Mouse (Mus musculus) urinary bladder, postnatal 4 days (tissue): ENCODE data around the gene Pigt.
A peak's percentile ranks its signal among the peaks of the same experiment; 100 is the strongest.

Experiments used
- DNase-seq, 2 experiments: peaks; one replicate each; pipeline ENCODE4 v3.0.0; 2021 to 2022; ENCODE audit warnings: low spot score in 2 of 2

Gene Pigt

DNA sequence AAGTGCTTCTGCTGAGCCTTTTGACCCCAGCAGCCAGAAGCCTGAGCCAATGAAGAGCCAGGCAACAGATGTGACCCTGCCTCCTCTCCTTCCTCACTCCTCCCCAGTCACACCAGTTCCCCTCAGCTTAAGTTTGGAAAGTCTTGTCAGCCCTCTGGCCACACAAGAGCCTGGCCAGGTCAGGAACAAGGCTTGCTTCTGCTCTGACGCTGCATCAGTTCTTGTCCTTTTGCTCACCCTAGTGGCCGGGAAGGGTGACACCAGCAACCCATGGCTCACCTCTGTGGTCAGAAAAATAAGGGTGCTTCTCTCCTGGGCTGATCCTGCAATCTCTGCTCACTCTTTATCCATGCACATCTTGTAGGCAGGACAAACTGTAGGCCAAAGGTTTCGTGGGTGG, 23.5 kb downstream of the Pigt start:
- peak in 1 of 2 experiments; percentile 46 for DNase-seq

DNA sequence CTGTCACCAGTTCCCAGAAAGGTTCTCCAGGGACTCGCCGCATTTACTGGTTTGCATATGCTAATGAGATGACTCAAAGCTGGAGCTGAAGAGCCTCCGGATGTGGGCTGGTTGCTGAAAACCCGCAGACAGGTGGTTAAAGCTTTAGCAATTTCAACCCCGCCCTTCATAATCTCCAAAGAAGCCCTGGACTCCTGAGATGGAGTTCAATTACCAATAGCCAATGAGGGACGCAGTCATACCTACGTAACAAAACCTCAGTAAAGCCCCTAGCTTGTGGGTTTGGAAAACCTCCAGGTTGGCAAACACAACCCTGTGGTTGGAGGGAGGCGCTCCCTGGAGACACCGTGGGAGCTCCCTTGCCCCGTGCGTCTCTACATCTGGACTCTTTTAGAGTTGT, 24.5 kb downstream of the Pigt start:
- DNase-seq, result no peak

DNA sequence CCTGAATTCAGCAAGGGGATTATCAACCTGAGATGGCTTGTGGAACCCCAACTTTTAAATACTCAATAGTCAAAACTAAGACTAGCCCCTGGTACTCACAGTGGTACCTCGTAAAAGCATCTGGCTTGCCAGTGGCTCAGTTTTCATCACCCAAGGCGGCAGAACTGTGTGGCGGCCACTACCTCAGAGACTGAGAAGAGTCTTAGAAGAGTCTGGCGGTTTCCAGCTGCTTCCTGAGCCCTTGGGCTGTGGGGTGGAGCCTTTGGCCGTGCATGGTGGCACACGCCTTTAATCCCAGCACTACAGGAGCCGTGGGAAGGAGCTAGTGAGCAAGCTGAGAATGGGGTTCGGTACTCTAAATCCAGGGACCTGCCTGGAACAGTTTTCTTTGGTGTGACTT, 25.0 kb downstream of the Pigt start:
- no peak for DNase-seq

DNA sequence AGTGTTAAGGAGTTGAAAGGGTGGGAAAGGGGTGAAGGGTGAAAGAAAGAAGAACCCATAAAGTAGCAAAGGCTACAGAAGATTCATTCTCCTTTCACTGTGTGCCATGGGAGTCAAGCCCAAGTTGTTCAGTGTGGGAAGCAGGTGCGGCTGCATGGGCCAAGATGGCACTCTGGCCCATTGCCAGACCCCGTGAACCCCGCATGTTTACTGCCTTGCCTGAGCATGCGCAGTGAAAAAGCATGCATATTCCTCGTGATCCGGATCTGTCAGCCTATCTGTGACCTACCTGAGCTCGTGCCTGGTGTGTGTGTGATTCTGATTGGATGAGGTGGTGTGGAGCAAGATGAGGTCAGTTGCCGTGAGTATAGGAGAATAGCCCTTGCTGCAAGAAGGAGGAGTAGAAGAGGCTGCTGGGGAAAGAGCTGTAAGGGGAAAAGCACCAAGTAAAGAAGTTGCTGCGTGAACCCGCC, 26.0 kb downstream of the Pigt start:
- no peak for DNase-seq

DNA sequence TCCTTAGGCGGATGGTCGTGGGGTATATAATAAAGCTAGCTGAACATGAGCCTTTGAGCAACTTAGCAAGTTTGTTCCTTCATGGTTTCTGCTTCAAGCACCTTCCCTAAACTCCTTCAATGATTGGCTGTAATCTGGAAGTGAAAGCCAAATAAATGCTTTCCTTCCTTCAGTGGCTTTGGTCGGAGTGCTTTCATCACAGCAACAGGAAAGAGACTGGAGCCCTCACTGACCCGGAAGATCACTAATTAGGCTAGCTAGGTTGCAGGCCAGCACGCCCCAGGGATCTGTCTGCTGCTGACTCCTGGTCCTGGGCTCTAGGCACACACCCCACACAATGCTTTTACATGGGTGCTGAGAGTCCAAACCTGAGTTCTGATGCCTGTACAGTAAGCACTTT, 31.2 kb downstream of the Pigt start:
- no peak for DNase-seq

DNA sequence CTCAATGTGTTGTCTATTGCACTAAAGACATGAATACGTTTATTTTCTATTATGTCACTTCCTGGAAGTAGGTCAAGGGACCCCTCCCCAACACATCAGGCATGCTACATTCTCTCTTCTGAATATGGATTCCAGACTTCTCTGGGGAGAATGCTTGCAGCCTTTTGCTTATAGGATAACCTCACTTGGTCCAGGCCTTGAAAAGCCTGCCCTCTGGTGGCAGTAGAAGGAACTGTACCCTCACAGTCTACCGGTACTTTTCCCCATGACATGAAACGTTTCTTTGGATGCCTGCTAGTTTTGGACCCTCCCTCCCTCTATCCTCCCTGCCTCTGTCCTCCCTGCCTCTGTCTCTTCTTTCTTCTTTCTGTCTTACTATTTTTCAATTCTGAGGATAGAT, 33.8 kb downstream of the Pigt start:
- peak; percentile 60 to 84 for DNase-seq

DNA sequence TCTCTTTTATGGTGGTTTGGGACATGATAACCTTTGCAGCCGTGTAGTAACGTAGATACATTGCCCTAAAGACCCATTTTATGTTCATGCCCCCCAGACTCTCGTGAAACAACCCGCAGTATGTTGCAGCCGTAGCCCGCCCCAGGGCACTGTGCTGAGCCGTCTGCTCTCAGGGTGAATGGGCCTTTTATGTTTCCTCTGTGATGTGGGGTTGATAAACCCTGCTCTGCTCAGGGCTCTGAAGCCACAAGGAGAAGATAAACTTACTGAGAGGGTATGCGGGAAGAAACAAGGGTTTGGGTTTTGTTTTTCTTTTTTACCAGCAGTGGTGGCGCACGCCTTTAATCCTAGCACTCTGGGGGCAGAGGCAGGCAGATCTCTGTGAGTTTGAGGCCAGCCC, 37.0 kb downstream of the Pigt start:
- no peak for DNase-seq

DNA sequence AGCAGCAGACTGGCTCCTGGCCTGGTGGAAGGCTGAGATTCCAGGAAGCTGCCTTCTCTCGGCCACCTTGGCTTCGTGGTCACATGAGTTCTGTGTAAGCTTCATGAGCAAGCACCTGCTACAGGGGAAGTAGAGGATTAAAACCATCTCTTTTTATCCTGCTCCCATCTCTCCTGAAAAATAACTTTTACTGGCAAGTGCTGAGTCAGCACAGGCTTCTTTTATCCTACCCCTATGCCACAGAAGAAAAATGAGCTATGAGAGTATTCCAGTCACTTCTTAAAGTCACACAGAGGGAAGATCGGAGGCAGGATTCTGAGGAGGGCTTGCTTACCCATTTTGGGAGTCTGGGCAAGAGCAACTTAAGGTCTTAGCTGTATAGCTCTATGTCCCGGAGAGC, 39.7 kb downstream of the Pigt start:
- DNase-seq, result no peak

DNA sequence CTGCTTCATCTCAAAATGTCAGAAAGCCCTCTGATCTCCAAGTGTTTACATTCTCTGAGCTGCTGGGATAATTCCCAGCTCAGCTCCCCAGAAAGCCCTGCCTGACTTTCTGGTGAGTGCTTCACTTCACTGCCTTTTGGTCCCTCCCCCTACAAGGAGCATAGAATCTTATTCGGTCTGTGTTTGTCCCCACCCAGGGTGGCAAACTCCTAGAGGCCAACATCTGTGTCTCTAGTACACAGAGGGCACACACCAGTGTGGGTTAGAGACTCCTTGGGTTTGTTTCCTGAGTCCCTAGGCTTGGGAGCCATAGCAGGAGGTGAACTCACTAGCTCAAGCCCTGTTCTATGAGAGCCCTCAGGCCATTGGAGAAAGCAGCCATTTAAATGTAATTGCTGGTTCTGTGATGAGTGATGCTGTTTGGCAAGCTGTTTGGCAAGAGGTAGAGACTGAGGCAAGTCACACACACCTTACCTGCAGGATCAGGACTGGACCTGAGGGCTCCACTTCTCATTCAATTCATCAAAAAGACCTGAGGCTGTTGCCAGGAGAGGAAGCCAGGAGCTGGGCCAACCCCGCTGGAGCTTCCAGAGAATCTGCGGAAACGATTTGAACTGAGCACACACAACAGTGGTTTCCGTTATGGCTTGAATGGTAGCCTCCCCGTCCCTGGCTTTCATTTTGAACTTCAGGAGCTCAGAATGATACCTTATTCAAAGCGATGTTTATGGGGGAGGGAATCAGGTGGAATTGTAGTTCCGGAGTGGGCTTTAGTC, 43.5 kb downstream of the Pigt start:
- DNase-seq, result no peak

DNA sequence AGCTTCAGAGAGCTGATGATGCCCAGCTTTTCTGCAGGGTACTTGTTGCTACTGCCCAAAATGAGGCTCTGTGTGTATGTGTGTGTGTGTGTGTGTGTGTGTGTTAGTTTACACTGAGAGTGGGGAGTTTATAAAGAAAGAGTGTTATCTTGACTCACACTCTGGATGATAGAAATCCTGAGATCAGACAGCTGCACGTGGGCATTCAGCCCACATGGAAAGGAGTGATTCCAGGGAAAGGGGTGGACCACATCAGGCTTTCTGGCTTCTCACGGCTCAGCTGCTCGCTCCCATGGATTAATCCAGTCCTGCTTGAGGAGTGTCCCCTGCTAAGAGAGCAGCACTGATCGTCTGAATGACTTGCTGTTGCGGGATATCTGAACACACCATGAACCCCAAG, 44.8 kb downstream of the Pigt start:
- no peak for DNase-seq

DNA sequence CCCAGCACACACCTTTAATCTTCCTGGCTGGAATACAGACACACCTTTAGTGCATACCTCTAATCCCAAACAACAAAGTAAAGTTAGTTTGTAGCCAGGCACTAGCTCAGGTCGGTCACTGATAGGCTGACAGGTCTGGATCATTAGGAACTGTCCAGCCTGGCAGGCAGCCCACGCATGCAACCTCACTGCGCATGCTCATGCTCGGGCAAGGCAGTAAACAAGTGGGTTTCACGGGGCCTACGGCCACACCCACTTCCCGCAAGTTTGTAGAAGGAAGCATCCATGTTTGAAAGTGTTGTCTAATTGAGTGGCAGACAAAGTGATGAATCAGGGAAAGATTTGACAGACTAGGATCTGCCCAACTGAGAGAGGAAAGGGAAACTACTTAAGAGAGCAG, 45.3 kb downstream of the Pigt start:
- no peak for DNase-seq

DNA sequence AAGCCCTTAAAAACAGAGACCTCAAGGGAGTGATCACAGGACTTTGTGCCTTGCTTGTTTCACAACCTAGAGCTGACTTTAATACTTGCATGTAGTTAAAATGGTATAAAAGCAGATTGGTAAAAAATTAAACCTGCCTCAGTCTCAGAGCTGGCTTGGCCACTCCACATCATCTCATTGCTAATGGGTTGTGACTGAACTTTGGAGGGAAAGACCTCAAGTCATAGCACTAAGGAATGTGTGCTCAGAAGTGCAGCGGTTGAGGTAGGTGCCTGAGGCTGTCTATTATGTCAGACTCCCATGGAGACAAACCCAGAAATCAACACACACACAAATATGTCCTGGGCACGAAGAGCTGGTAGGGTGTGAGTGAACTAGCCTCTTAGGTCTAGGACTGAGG, 46.4 kb downstream of the Pigt start:
- DNase-seq, result no peak

DNA sequence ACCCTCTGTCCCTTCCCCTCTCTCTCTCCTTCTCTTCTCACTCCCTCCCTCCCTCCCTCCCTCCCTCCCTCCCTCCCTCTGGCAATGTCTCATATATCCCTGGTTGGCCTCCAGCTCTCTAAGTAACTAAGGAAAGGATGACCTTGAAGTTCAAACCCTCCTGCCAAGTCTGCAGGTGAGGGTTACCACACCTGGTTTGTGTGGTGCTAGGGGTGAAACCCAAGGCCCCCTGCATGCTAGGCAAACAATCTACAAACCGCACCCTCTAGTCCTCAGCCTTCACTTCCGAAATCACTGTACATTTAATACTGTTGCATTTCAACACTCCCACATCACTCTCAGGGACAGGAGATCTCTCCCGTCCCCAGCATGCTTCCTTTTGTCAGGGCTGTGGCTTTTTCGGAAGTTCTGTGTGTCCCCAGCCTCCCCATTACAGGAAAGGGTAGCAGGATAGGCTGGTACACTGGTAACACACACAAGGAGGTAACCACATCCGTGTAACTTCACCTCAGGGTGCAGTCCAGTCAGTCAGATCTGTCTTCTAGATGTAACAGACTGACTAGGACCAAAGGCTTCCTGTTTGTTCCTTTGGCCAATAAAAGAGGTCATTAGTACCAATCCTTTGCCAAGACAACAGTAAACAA, 47.3 kb downstream of the Pigt start:
- no peak for DNase-seq

DNA sequence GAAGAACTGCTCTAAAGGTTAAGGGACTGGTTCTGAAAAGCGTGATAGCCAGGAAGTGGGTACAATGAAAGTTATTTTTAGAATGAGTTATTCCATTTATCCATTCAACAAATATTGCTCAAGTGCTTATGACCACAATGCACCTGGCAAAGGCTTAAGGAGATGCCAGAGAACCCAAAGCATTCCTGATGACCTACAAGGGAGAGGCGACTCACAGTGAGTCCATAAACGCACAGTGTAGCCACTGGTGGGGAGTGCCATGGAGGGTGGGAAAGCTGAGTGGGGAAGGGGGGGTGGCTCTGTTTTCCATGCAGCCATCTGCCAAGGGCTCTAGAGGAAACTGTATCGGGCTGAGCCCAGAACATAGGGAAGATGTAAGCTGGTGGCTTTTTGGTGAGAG, 52.0 kb downstream of the Pigt start:
- no peak for DNase-seq

DNA sequence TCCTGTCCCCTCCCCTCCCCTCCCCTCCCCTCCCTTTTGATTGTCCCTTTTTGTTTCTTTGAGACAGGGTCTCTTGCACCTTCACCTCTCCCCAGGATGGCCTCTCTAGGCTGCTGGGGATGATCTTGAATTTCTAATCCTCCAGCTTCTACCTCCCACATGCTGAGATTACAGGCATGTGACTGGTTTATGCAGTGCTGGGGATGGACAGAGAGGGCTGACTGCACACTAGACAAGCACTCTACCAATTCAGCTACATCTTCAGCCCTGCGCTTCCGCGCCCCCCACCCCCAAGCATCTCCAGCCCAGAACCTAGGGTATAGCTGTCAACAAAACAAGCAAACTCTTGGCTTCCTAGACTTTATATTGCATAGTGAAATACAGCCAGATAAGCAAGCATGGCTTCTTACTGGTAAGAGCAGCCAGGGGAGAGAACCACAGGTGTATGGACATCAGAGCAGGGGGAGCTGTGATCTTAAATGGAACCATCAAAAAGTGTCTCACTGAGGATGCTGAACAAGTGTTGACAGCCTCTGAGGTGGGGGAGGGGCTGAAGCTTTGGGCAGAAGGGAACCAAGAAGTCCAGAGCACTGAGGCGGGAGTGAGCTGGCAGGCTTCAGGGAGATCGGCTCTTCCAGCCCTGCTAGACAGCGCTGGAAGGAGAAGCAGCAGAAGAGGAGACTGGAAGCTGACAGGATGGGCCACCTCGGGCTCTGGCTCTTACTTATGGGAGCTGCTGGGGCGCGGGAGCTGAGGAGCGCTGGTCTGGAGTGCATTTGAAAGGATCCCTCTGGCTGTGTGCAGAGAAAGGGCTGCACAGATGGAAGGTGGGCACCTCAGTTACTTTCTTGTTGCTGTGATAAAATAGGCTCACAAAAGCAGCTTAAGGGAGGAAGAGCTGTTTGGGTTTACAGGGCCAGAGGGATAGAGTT, 52.9 kb downstream of the Pigt start:
- no peak for DNase-seq

DNA sequence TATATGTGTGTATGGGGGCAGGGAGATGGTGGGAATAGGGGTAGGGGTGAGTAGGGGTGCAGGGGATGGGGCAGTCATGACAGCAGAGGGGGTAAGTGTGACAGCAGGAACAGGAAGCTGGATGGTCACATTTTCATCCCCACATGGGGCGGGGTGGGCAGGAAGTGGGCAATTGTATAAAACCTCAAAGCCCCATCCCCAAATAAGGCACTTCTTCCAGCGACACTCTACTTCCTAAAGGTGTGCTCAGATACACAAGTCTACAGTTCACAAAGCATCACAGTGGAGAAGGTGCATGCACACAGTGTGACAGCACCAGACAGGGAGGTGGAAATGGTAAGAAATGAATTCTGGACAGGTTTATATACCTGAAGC, 53.6 kb downstream of the Pigt start:
- DNase-seq, result no peak

DNA sequence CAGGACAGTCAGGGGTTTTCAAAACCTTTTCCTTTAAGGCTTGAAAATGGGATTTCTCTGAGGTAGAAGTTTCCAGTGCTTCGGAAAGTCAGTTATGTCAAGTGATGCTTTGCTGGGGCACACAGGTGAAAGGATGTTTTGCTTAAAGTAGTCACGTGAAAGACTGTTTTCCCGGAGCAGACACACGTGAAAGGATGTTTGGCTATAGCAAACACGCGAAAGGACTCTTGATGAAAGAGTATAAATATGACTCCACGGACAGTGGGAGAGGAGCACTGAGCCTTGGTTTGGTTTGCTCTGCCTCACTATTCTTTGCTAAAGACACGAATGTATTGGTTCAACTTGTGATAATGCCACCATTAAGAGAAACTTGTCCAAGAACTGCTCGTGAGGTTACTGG, 54.2 kb downstream of the Pigt start:
- no peak for DNase-seq
